Mouse (Mus musculus): ENCODE measurements around the gene Prkd2. TPM values are rescaled to one million over a fixed set of nuclear protein-coding genes. Genes with fewer than 3 reads are reported as not detected.
A peak's percentile ranks its signal among the peaks of the same experiment; 100 is the strongest.

Prkd2 gene
- polyA plus RNA-seq, 1 experiment from 2014 or later, result 2.7 TPM

DNA sequence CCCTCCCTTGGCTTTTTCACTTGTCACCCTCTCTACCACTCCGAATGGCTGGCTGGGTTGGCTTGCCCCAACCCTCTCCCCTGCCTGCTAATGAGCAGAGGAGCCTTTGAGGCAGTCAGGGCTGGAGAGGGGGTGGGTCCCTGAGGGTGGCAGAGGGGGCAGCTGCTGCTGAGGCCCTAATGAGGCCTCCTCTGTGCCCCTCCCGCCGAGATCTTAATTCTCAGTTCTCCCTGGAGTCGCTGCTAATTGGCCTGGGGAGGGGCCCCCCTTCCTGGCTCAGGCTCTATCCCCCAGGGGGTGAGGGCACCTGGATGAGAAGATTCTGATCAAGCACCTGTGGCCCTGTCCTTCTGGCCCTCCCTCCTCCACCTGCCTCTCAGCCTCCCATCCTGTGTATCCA lies 51.6 kb downstream of the Prkd2 start:
- H3K4me3 ChIP-seq (replicated peaks), result no peak overlapping the region
- WGBS (ENCODE audit: insufficient replicate concordance), result 6% methylated on average over 4 of the region's 4 CpGs
- H3K4me1 ChIP-seq (replicated peaks), result peaks cover 27% of the 10 kb centered on the region
- H3K9me3 ChIP-seq (replicated peaks), result no peaks in the 10 kb centered on the region
- no peak overlapping the region for H3K4me2 ChIP-seq
- H3K27me3 ChIP-seq, result peaks cover 62% of the 10 kb centered on the region
- no peak overlapping the region for H3K9ac ChIP-seq
- DNase-seq, result no peak
- no peaks in the 10 kb centered on the region for H3K36me3 ChIP-seq
- no peak overlapping the region for H3K27ac ChIP-seq
- no peak for ATAC-seq (ENCODE audit: low read depth)

GRCm38 (mm10) chr7:16895000-16895399 lies 52.3 kb downstream of the Prkd2 start:
- no peaks in the 10 kb centered on the region for H3K36me3 ChIP-seq
- H3K9ac ChIP-seq, result no peak overlapping the region
- H3K4me3 ChIP-seq (replicated peaks), result 0 out of 2 replicates have a peak overlapping the region, but pooled peaks have one; percentile 4
- no peak overlapping the region for H3K27ac ChIP-seq
- ATAC-seq (ENCODE audit: low read depth), result 0 out of 2 replicates have a peak, but pooled peaks have one; percentile 4
- WGBS (ENCODE audit: insufficient replicate concordance), result 2% methylated on average over 24 of the region's 24 CpGs
- no peaks in the 10 kb centered on the region for H3K9me3 ChIP-seq (replicated peaks)
- peaks cover 27% of the 10 kb centered on the region for H3K4me1 ChIP-seq (replicated peaks)
- no peak for DNase-seq
- H3K27me3 ChIP-seq, result peaks cover 62% of the 10 kb centered on the region
- H3K4me2 ChIP-seq, result peak overlapping the region; percentile 45

DNA sequence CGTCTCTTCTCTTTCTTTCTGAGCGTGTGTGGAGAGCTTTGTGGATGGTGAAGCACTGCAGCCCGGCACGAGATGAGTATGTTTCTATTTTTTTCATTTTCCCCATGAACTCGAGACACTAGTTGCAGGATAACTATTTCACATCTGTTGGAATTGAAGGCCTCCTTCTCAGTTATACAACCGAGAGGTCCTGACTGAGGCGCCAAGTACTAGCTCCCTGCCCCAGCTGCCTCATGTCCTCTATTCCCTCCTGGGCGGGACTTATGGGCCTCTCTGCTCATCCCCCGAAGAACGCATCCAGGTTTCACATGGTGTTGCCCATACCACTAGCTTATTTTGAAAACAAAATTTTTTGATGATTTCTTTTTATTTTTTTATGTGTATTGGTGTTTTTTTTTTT lies 52.8 kb downstream of the Prkd2 start:
- no peak overlapping the region for H3K27ac ChIP-seq
- ATAC-seq (ENCODE audit: low read depth) (no peak), DNase-seq (no peak)
- no peak overlapping the region for H3K4me3 ChIP-seq (replicated peaks)
- H3K27me3 ChIP-seq, result peaks cover 59% of the 10 kb centered on the region
- no peaks in the 10 kb centered on the region for H3K9me3 ChIP-seq (replicated peaks)
- 30% methylated on average over 10 of the region's 10 CpGs for WGBS (ENCODE audit: insufficient replicate concordance)
- peaks cover 29% of the 10 kb centered on the region for H3K4me1 ChIP-seq (replicated peaks)
- H3K4me2 ChIP-seq, result peak overlapping the region; percentile 45
- H3K36me3 ChIP-seq, result no peaks in the 10 kb centered on the region
- no peak overlapping the region for H3K9ac ChIP-seq

GRCm38 (mm10) chr7:16900526-16900925 lies 57.8 kb downstream of the Prkd2 start:
- DNase-seq (no peak), ATAC-seq (ENCODE audit: low read depth) (no peak)
- Histone ChIP-seq H3K4me2 (no peak overlapping the region), H3K27ac (no peak overlapping the region), H3K4me3 (replicated peaks) (no peak overlapping the region), H3K4me1 (replicated peaks) (peaks cover 30% of the 10 kb centered on the region), H3K9me3 (replicated peaks) (no peaks in the 10 kb centered on the region), H3K27me3 (peaks cover 16% of the 10 kb centered on the region), H3K36me3 (no peaks in the 10 kb centered on the region), H3K9ac (no peak overlapping the region)
- 56% methylated on average over 5 of the region's 5 CpGs for WGBS (ENCODE audit: insufficient replicate concordance)

- Histone ChIP-seq H3K4me3 (replicated peaks) (no peak overlapping the region), H3K9me3 (replicated peaks) (no peaks in the 10 kb centered on the region), H3K9ac (no peak overlapping the region), H3K36me3 (no peaks in the 10 kb centered on the region), H3K4me2 (no peak overlapping the region), H3K27me3 (peaks cover 31% of the 10 kb centered on the region), H3K27ac (no peak overlapping the region), H3K4me1 (replicated peaks) (peaks cover 54% of the 10 kb centered on the region)
- 27% methylated on average over 2 of the region's 2 CpGs for WGBS (ENCODE audit: insufficient replicate concordance)
- DNase-seq (no peak), ATAC-seq (ENCODE audit: low read depth) (no peak)
Measured at GRCm38 (mm10) chr7:16903439-16903955, 60.8 kb downstream of the Prkd2 start.

GRCm38 (mm10) chr7:16904120-16904675 lies 61.5 kb downstream of the Prkd2 start:
- WGBS (ENCODE audit: insufficient replicate concordance), result 31% methylated on average over 9 of the region's 10 CpGs
- Histone ChIP-seq H3K36me3 (no peaks in the 10 kb centered on the region), H3K4me2 (no peak overlapping the region), H3K4me1 (replicated peaks) (peaks cover 60% of the 10 kb centered on the region), H3K27ac (no peak overlapping the region), H3K9ac (no peak overlapping the region), H3K9me3 (replicated peaks) (no peaks in the 10 kb centered on the region), H3K4me3 (replicated peaks) (no peak overlapping the region), H3K27me3 (peaks cover 37% of the 10 kb centered on the region)
- ATAC-seq (ENCODE audit: low read depth), result no peak
- no peak for DNase-seq

DNA sequence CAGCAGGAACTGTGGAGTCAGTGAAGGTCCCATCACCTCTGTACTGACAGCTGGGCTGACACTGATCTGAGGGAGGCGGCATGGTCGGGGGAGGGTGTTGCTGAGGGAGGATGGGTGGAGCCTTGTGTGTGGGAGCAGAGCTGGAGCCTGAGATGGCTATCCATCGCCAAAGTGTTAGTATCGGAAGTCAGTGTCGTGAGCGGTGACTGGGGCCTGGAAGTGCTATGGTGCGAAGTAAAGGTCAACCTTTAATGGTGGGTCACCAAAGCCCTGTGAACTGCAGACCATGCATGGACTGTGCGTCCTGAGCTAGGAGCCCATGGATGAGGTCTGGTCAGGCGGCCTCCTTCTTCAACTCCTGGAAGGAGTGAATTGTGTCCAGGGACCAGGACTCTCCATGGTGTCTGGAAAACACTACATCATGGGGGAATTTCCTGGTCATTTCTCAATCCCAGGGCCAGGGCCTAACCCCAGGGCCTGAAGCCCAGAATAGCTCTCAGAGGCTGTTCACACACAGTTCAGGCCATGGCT lies 62.9 kb downstream of the Prkd2 start:
- WGBS (ENCODE audit: insufficient replicate concordance), result 23% methylated on average over 9 of the region's 9 CpGs
- no peak overlapping the region for H3K9ac ChIP-seq
- no peaks in the 10 kb centered on the region for H3K36me3 ChIP-seq
- no peaks in the 10 kb centered on the region for H3K9me3 ChIP-seq (replicated peaks)
- no peak overlapping the region for H3K27ac ChIP-seq
- DNase-seq (no peak), ATAC-seq (ENCODE audit: low read depth) (peak; percentile 45; the same call in 1 of the 2 replicates)
- peaks cover 64% of the 10 kb centered on the region for H3K4me1 ChIP-seq (replicated peaks)
- no peak overlapping the region for H3K4me3 ChIP-seq (replicated peaks)
- peaks cover 38% of the 10 kb centered on the region for H3K27me3 ChIP-seq
- H3K4me2 ChIP-seq, result no peak overlapping the region

DNA sequence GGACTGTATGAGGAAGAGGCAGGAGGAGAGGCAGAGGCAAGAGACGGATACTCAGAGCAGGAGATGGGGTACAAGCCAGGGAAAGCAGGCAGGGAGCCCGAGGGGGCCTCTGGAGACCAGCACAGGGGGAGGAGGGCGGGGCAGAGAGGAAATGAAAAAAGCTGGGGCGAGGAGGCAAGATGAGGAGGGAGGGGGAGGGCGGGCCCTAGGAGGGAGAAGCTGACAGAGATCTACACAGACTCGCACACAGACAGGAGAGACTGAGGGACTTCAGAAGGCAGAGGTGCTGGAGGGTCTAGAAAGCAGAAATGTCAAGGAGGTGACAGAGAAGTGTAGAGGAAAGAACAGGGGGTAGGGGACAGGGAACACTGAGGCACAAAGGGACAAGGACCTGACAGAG lies 63.6 kb downstream of the Prkd2 start, which contains the start of gene Ptgir:
TSS of gene Ptgir (plus strand) at position 210 of the 400 bp plus-strand sequence.
- no peaks in the 10 kb centered on the region for H3K9me3 ChIP-seq (replicated peaks)
- no peak within 1 kb of the TSS for H3K4me3 ChIP-seq (replicated peaks)
- H3K36me3 ChIP-seq, result no peaks in the 10 kb centered on the region
- no peak within 1 kb of the TSS for H3K27ac ChIP-seq
- H3K4me2 ChIP-seq, result 0 out of 2 replicates have a peak within 1 kb of the TSS, but pooled peaks have one; percentile 8
- H3K27me3 ChIP-seq, result peaks cover 35% of the 10 kb centered on the region
- DNase-seq (no peak), ATAC-seq (ENCODE audit: low read depth) (no peak)
- WGBS (ENCODE audit: insufficient replicate concordance), result 5% methylated on average over 6 of the region's 6 CpGs
- peaks cover 63% of the 10 kb centered on the region for H3K4me1 ChIP-seq (replicated peaks)
- no peak within 1 kb of the TSS for H3K9ac ChIP-seq

GRCm38 (mm10) chr7:16906889-16907559 lies 64.3 kb downstream of the Prkd2 start:
- no peak overlapping the region for H3K27ac ChIP-seq
- ATAC-seq (ENCODE audit: low read depth) (no peak), DNase-seq (no peak)
- H3K4me3 ChIP-seq (replicated peaks), result no peak overlapping the region
- H3K9me3 ChIP-seq (replicated peaks), result no peaks in the 10 kb centered on the region
- 81% methylated on average over 41 of the region's 41 CpGs for WGBS (ENCODE audit: insufficient replicate concordance)
- H3K4me1 ChIP-seq (replicated peaks), result peaks cover 60% of the 10 kb centered on the region
- H3K4me2 ChIP-seq, result 0 out of 2 replicates have a peak overlapping the region, but pooled peaks have one; percentile 8
- no peaks in the 10 kb centered on the region for H3K36me3 ChIP-seq
- peaks cover 35% of the 10 kb centered on the region for H3K27me3 ChIP-seq
- no peak overlapping the region for H3K9ac ChIP-seq

DNA sequence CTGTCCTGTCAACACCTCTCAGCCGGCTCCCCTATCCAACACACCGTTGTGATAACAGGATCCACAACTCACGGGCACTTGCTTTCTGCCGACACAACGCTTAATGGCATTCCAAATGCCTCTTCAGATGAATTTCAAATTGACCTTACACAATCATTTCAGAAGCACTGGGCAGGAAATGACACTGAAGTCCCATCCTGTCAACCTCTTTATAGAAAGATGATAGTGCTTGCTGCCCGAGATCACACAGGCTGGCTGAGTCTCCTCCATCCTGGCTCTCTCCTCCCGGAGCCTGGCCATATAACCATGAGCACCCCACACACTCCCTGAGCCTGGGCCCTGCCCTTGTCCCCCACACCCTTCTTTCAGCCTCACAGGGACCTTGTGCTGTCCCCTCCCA lies 65.1 kb downstream of the Prkd2 start:
- no peaks in the 10 kb centered on the region for H3K9me3 ChIP-seq (replicated peaks)
- no peak overlapping the region for H3K9ac ChIP-seq
- peaks cover 35% of the 10 kb centered on the region for H3K27me3 ChIP-seq
- H3K4me1 ChIP-seq (replicated peaks), result peaks cover 58% of the 10 kb centered on the region
- H3K36me3 ChIP-seq, result no peaks in the 10 kb centered on the region
- 39% methylated on average over 7 of the region's 7 CpGs for WGBS (ENCODE audit: insufficient replicate concordance)
- H3K4me3 ChIP-seq (replicated peaks), result 0 out of 2 replicates have a peak overlapping the region, but pooled peaks have one; percentile 12
- peak overlapping the region; percentile 21; the same call in 1 of the 2 replicates for H3K4me2 ChIP-seq
- H3K27ac ChIP-seq, result no peak overlapping the region
- ATAC-seq (ENCODE audit: low read depth) (no peak), DNase-seq (no peak)

DNA sequence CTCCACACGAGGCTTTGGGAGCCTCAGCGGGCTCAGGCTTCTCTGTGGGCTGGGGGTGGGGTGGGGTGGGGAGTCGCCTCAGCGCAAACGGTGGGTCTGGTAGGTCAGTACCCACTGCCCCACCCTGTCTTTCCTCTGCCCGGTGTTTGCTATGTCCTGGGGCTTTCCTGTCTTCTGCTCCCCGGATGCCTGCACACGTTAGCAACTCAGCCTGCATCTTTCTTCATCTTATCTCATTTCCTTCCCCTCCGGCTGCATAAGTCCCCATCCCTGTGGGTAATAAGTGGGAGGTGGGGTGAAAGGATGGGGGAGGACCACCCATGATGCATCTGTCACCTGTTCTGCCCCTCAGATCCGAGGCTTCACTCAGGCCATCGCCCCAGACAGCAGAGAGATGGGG lies 65.7 kb downstream of the Prkd2 start:
- WGBS (ENCODE audit: insufficient replicate concordance), result 5% methylated on average over 11 of the region's 11 CpGs
- H3K4me2 ChIP-seq, result peak overlapping the region; percentile 21; the same call in 1 of the 2 replicates
- H3K36me3 ChIP-seq, result no peaks in the 10 kb centered on the region
- H3K4me1 ChIP-seq (replicated peaks), result peaks cover 58% of the 10 kb centered on the region
- H3K9me3 ChIP-seq (replicated peaks), result no peaks in the 10 kb centered on the region
- 0 out of 2 replicates have a peak overlapping the region, but pooled peaks have one; percentile 12 for H3K4me3 ChIP-seq (replicated peaks)
- DNase-seq (no peak), ATAC-seq (ENCODE audit: low read depth) (no peak)
- H3K27me3 ChIP-seq, result peaks cover 35% of the 10 kb centered on the region
- no peak overlapping the region for H3K9ac ChIP-seq
- H3K27ac ChIP-seq, result no peak overlapping the region

Data from liver, embryonic 13.5 days (tissue).